ENCODE assay signal across 26 mouse cellular contexts in genomic region chr8:80031330-80032293, GRCm38 (mm10). TPM values are rescaled to one million over a fixed set of nuclear protein-coding genes. Genes with fewer than 3 reads are reported as not detected.
A peak's percentile ranks its signal among the peaks of the same experiment; 100 is the strongest.
DNase-seq lines count a peak whose midpoint lies in the region; ATAC-seq and TF ChIP-seq lines count a peak whose summit lies in the region.
"Had no signal": no experiment of that assay in that cellular context is flagged by ENCODE, and none has a peak within 500 bp of the region (broad histone marks: within the 10 kb centered on the region; RNA-seq: fewer than 3 reads in every experiment).

No protein-coding gene starts in this region.

- H3K4me3 ChIP-seq in kidney, embryonic 14.5 days (ENCODE audit: low read length) = no peak overlapping the region
- H3K4me3 ChIP-seq in intestine, embryonic 16.5 days (ENCODE audit: low read length) = no peak overlapping the region
- no peak overlapping the region for H3K4me3 ChIP-seq in stomach, postnatal 0 days (ENCODE audit: low read depth, low read length)
- H3K4me3 ChIP-seq: embryonic facial prominence, embryonic 13.5 days; forebrain, embryonic 15.5 days; hindbrain, embryonic 10.5 days; limb, embryonic 15.5 days; midbrain, embryonic 13.5 days; neural tube, embryonic 13.5 days; stomach, embryonic 15.5 days had no signal

- peak; percentile 80 for ATAC-seq in kidney, embryonic 14.5 days (ENCODE audit: low FRiP score, low TSS enrichment)
- ATAC-seq in intestine, embryonic 16.5 days = peak; percentile 90
- no peak for ATAC-seq in stomach, postnatal 0 days (ENCODE audit: low FRiP score, low TSS enrichment)
- ATAC-seq: CD4-positive, CD25-positive, alpha-beta regulatory T cell, adult 4 months; forebrain, embryonic 15.5 days; liver, postnatal 0 days; midbrain, embryonic 13.5 days had no signal

- peaks cover 10% of the 10 kb centered on the region; the same call in 1 of the 2 replicates for H3K4me1 ChIP-seq in kidney, embryonic 14.5 days (ENCODE audit: control insufficient read depth, insufficient read depth, low read length)
- H3K4me1 ChIP-seq in intestine, embryonic 16.5 days (ENCODE audit: control insufficient read depth, insufficient read depth, low read length) = peaks cover 3% of the 10 kb centered on the region; the same call in 1 of the 2 replicates
- no peaks in the 10 kb centered on the region for H3K4me1 ChIP-seq in stomach, postnatal 0 days (replicated peaks; ENCODE audit: control insufficient read depth, insufficient read depth)
- H3K4me1 ChIP-seq: forebrain, embryonic 15.5 days; stomach, embryonic 15.5 days had no signal

- H3K4me2 ChIP-seq in kidney, embryonic 14.5 days (replicated peaks; ENCODE audit: low read depth, low read length) = peak overlapping the region; percentile 31
- H3K4me2 ChIP-seq in intestine, embryonic 16.5 days (ENCODE audit: low read depth, low read length) = peak overlapping the region; percentile 33; the same call in 1 of the 2 replicates
- no peak overlapping the region for H3K4me2 ChIP-seq in stomach, postnatal 0 days (replicated peaks; ENCODE audit: low read depth)
- H3K4me2 ChIP-seq: embryonic facial prominence, embryonic 13.5 days; forebrain, embryonic 15.5 days; limb, embryonic 15.5 days; midbrain, embryonic 13.5 days; neural tube, embryonic 13.5 days; stomach, embryonic 15.5 days had no signal

- TF ChIP-seq EP300 in stomach, postnatal 0 days (optimal IDR thresholded peaks at IDR 0.05) = no peak

- no peaks in the 10 kb centered on the region for H3K27me3 ChIP-seq in kidney, embryonic 14.5 days (ENCODE audit: control insufficient read depth, insufficient read depth, low read length)
- no peaks in the 10 kb centered on the region for H3K27me3 ChIP-seq in intestine, embryonic 16.5 days (replicated peaks; ENCODE audit: control insufficient read depth, insufficient read depth, low read length)
- H3K27me3 ChIP-seq in stomach, postnatal 0 days (ENCODE audit: control insufficient read depth, insufficient read depth, low read length) = no peaks in the 10 kb centered on the region
- H3K27me3 ChIP-seq: forebrain, embryonic 15.5 days; neural tube, embryonic 13.5 days; stomach, embryonic 15.5 days had no signal

- TF ChIP-seq CTCF in stomach, postnatal 0 days (IDR thresholded peaks at IDR 0.05; ENCODE audit: low read depth) = no peak

- no peak overlapping the region for H3K9ac ChIP-seq in kidney, embryonic 14.5 days (ENCODE audit: low read depth, low read length)
- H3K9ac ChIP-seq in intestine, embryonic 16.5 days (ENCODE audit: low read depth, low read length) = no peak overlapping the region
- H3K9ac ChIP-seq in stomach, postnatal 0 days (ENCODE audit: low read length) = no peak overlapping the region
- H3K9ac ChIP-seq: embryonic facial prominence, embryonic 13.5 days; forebrain, embryonic 15.5 days; limb, embryonic 15.5 days; liver, postnatal 0 days; midbrain, embryonic 13.5 days; neural tube, embryonic 13.5 days; stomach, embryonic 15.5 days had no signal

- H3K36me3 ChIP-seq in kidney, embryonic 14.5 days (ENCODE audit: control insufficient read depth, insufficient read depth, low read length) = no peaks in the 10 kb centered on the region
- H3K36me3 ChIP-seq in intestine, embryonic 16.5 days (ENCODE audit: control insufficient read depth, insufficient read depth, low read length) = no peaks in the 10 kb centered on the region
- no peaks in the 10 kb centered on the region for H3K36me3 ChIP-seq in stomach, postnatal 0 days (ENCODE audit: control insufficient read depth, insufficient read depth, low read length)
- H3K36me3 ChIP-seq: embryonic facial prominence, embryonic 13.5 days; forebrain, embryonic 15.5 days; G1E; hindbrain, embryonic 10.5 days; limb, embryonic 15.5 days; midbrain, embryonic 13.5 days; neural tube, embryonic 13.5 days; stomach, embryonic 15.5 days had no signal

- H3K9me3 ChIP-seq in kidney, embryonic 14.5 days (ENCODE audit: control insufficient read depth, low read length) = no peaks in the 10 kb centered on the region
- H3K9me3 ChIP-seq in intestine, embryonic 16.5 days (ENCODE audit: control insufficient read depth, low read length) = no peaks in the 10 kb centered on the region
- no peaks in the 10 kb centered on the region for H3K9me3 ChIP-seq in stomach, postnatal 0 days (ENCODE audit: control insufficient read depth, low read length)
- H3K9me3 ChIP-seq: embryonic facial prominence, embryonic 13.5 days; forebrain, embryonic 15.5 days; G1E; hindbrain, embryonic 10.5 days; limb, embryonic 15.5 days; midbrain, embryonic 13.5 days; neural tube, embryonic 13.5 days; stomach, embryonic 15.5 days had no signal

- no peak for DNase-seq in kidney, postnatal 25 days
- peak; percentile 25 for DNase-seq in embryo, embryonic 10.5 days (ENCODE audit: low spot score)
- peak; percentile 14 for DNase-seq in stomach, postnatal 0 days (ENCODE audit: low spot score)
- no peak for DNase-seq in right cerebral cortex, postnatal 10 days (ENCODE audit: low spot score in 2 of 2)
- no peak for DNase-seq in frontal cortex, postnatal 25 days (ENCODE audit: low spot score in 2 of 2)
- no peak for DNase-seq in spleen, postnatal 4 days (ENCODE audit: low spot score in 2 of 2)
- DNase-seq: cerebellum, adult 11-12 months; cerebellum, postnatal 25 days; gastrocnemius, postnatal 25 days; kidney, postnatal 36 days; layer of hippocampus, adult 9-11 months; liver, postnatal 0 days; lung, postnatal 10 days; right cerebral cortex, postnatal 14 days; spleen, adult 18-20 months had no signal

- WGBS in kidney, embryonic 14.5 days = 29% methylated on average over 15 of the region's 15 CpGs
- WGBS in intestine, embryonic 16.5 days = 45% methylated on average over 15 of the region's 15 CpGs
- WGBS in stomach, postnatal 0 days = 38% methylated on average over 15 of the region's 15 CpGs

- H3K27ac ChIP-seq in kidney, embryonic 14.5 days (ENCODE audit: low read depth, low read length) = no peak overlapping the region
- no peak overlapping the region for H3K27ac ChIP-seq in intestine, embryonic 16.5 days (ENCODE audit: low read length)
- no peak overlapping the region for H3K27ac ChIP-seq in stomach, postnatal 0 days (replicated peaks)
- H3K27ac ChIP-seq: embryonic facial prominence, embryonic 13.5 days; forebrain, embryonic 15.5 days; hindbrain, embryonic 10.5 days; limb, embryonic 15.5 days; midbrain, embryonic 13.5 days; neural tube, embryonic 13.5 days; stomach, embryonic 15.5 days had no signal

RNA-seq across cellular contexts. Expression of gene Hhip, which starts 26.2 kb away (rescaled TPM):
- 2.0 and 2.1 TPM in 2 replicates for polyA plus RNA-seq in kidney, embryonic 14.5 days (2014; fragmentation: Nextera tagmentation; extraction: Ambion mirVana)
- 14.4 and 15.6 TPM in 2 replicates for polyA plus RNA-seq in intestine, embryonic 16.5 days (2015; fragmentation: Nextera tagmentation; extraction: Ambion mirVana)
- 8.4 and 10.6 TPM in 2 replicates for polyA plus RNA-seq in stomach, postnatal 0 days (2015; fragmentation: Nextera tagmentation; extraction: Ambion mirVana)
- polyA plus RNA-seq: CD4-positive, CD25-positive, alpha-beta regulatory T cell, adult 4 months; G1E had no signal

Comparison
In these comparisons a context has a peak if more than half of its experiments do, and no peak if none do; other contexts are left out.
1. DNase-seq: peak in embryo, embryonic 10.5 days (single experiment) and stomach, postnatal 0 days (single experiment); none in kidney, postnatal 25 days (0 of 2), right cerebral cortex, postnatal 10 days (0 of 2), frontal cortex, postnatal 25 days (0 of 2) and spleen, postnatal 4 days (0 of 2).